Mouse (Mus musculus) kidney, embryonic 16.5 days (tissue): Measurements from ENCODE around the gene Kdm5b. TPM values are rescaled to one million over a fixed set of nuclear protein-coding genes. Genes with fewer than 3 reads are reported as not detected.

Source experiments
- ATAC-seq: fragments of 200-750 bp; cut with Nextera tagmentation; 2 replicates; pipeline ENCODE4 v1.8.0; 2017; ENCODE audit warnings: moderate TSS enrichment; ENCODE audit not compliant: low FRiP score, low TSS enrichment
- H3K27ac ChIP-seq: fragments of 300-500 bp; sonication (generic); 2 replicates; pipeline ENCODE4 v1.5.1; 2014; ENCODE audit warnings: low read length
- H3K27me3 ChIP-seq: fragments of 300-500 bp; sonication (generic); 2 replicates; pipeline ENCODE4 v1.6.1; 2014; ENCODE audit warnings: low read length, control low read depth, mixed read lengths; ENCODE audit not compliant: insufficient read depth
- H3K36me3 ChIP-seq: fragments of 300-500 bp; sonication (generic); 2 replicates; pipeline ENCODE4 v1.6.1; 2014; ENCODE audit warnings: low read length, control low read depth, mixed read lengths; ENCODE audit not compliant: insufficient read depth
- H3K4me1 ChIP-seq: fragments of 300-500 bp; sonication (generic); 2 replicates; pipeline ENCODE4 v1.6.1; 2014; ENCODE audit warnings: low read length, control low read depth, mixed read lengths; ENCODE audit not compliant: insufficient read depth
- H3K4me2 ChIP-seq: fragments of 300-500 bp; sonication (generic); replicated peaks from 2 replicates; pipeline ENCODE4 v1.6.1; 2014; ENCODE audit warnings: low read depth, low read length
- H3K4me3 ChIP-seq: fragments of 300-500 bp; sonication (generic); 2 replicates; pipeline ENCODE4 v1.5.1; 2014; ENCODE audit warnings: mild to moderate bottlenecking, low read length
- H3K9ac ChIP-seq: fragments of 300-500 bp; sonication (generic); replicated peaks from 2 replicates; pipeline ENCODE4 v1.6.1; 2014; ENCODE audit warnings: low read length
- H3K9me3 ChIP-seq: fragments of 300-500 bp; sonication (generic); 2 replicates; pipeline ENCODE4 v1.6.1; 2016; ENCODE audit warnings: low read length, control low read depth
- WGBS: fragments of 180-500 bp; shearing (Covaris S2); extraction: QIAGEN DNeasy Blood & Tissue Kit; methylation state at CpG from one replicate; pipeline ENCODE4 v1.1.7; 2014; 5-methylcytosine and 5-hydroxymethylcytosine counted together
- polyA plus RNA-seq: library from polyadenylated mRNA; unstranded; fragments of >200 nt; fragmentation: Nextera tagmentation; extraction: Ambion mirVana; gene quantifications from 2 replicates; pipeline ENCODE4 v1.2.1, GENCODE M21; 2015

The Kdm5b gene
- polyA plus RNA-seq, 1 experiment from 2014 or later, result 47.4 TPM

DNA sequence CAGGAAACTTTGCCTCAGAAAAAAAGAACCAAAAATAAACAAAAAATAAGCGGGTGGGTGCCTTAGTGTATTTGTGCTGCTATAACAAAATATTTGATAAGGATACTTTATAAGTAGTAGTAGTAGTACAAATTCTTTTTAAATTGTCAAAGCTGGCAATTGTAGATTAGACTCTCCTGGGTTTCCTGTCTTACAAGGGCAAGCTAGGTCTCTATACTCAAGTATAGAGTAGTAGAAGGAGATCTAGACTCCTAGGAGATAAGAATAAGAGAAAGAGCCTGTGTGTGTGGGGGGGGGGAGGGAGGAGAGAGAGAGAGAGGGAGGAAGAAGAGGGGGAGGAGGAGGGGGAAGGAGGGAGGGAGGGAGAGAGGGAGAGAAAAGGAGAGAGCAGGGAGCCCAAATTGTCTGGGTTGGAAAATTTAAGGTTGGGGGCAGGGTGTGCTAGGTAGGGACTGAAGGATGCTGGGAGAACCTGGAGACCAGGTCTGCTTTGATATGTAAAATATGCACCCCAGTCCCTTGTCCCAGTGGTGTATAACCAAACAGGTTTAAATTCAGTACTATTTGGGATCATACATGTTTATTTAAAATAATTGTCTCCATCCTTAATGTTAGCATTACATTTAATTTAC lies 13.4 kb downstream of the Kdm5b start:
- no peaks in the 10 kb centered on the region for H3K4me1 ChIP-seq
- H3K27ac ChIP-seq, result no peak overlapping the region
- H3K9ac ChIP-seq, result no peak overlapping the region
- H3K4me2 ChIP-seq, result no peak overlapping the region
- WGBS, result 59% methylated on average over 1 of the region's 1 CpGs
- no peak for ATAC-seq
- no peaks in the 10 kb centered on the region for H3K27me3 ChIP-seq
- no peaks in the 10 kb centered on the region for H3K36me3 ChIP-seq
- H3K4me3 ChIP-seq, result no peak overlapping the region
- no peaks in the 10 kb centered on the region for H3K9me3 ChIP-seq

DNA sequence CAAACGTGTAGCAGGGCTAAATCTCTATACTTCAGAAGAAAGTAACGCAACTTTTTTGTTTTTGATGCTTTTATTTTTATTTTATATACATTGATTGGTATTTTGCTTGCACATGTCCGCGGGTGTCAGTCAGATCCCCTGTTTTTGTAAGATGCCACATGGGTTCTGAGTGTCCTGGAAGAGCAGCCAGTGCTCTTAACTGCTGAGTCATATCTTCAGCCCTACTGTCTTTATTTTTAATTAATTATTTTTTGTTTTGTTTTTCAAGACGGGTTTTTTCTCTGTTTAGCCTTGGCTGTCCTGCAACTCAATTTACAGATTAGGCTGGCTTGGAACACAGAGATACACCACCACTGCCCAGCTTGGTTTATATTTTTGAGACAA lies 14.0 kb downstream of the Kdm5b start:
- H3K9me3 ChIP-seq, result no peaks in the 10 kb centered on the region
- no peak overlapping the region for H3K9ac ChIP-seq
- 67% methylated on average over 5 of the region's 5 CpGs for WGBS
- no peak overlapping the region for H3K27ac ChIP-seq
- no peak overlapping the region for H3K4me3 ChIP-seq
- H3K4me2 ChIP-seq, result no peak overlapping the region
- H3K36me3 ChIP-seq, result no peaks in the 10 kb centered on the region
- no peak for ATAC-seq
- H3K27me3 ChIP-seq, result no peaks in the 10 kb centered on the region
- no peaks in the 10 kb centered on the region for H3K4me1 ChIP-seq

DNA sequence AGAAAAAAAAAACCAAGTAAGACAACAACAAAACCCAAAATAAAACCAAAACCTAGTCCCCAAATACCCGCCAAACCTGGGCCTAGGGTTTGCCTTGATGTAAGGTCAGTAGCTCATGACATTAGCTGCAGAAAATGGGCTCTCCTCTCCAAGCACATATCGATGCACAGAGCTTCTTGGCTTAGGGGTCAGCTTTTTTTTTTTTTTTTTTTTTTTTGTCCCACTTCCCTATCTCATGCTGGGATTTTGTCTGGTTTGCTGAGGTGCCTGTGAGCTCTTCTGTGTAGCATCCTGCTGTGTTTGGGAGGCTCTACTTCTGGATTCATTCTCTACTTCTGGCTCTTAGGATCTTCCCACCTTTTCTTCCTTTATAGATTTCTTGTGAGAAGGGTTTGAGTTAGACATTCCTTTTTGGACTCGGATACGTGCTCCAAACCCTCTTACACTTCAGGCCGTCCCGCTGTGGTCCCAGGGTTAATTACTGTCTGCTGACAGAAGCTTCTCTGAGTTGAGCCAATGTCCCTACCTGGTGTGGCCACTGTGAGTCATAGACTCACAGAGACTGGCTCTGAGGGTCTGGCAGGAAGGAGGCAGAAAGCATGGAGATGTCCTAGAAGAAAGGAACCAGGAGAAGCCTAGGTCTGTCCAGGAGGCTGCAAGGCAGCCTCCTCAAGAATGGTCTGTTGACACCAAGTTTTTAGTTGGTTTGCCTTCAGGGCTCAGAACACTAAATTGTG lies 17.6 kb downstream of the Kdm5b start:
- Histone ChIP-seq H3K9ac (no peak overlapping the region), H3K4me2 (no peak overlapping the region), H3K27me3 (no peaks in the 10 kb centered on the region), H3K4me1 (no peaks in the 10 kb centered on the region), H3K9me3 (no peaks in the 10 kb centered on the region), H3K27ac (no peak overlapping the region), H3K4me3 (no peak overlapping the region), H3K36me3 (no peaks in the 10 kb centered on the region)
- 80% methylated on average over 6 of the region's 6 CpGs for WGBS
- no peak for ATAC-seq

DNA sequence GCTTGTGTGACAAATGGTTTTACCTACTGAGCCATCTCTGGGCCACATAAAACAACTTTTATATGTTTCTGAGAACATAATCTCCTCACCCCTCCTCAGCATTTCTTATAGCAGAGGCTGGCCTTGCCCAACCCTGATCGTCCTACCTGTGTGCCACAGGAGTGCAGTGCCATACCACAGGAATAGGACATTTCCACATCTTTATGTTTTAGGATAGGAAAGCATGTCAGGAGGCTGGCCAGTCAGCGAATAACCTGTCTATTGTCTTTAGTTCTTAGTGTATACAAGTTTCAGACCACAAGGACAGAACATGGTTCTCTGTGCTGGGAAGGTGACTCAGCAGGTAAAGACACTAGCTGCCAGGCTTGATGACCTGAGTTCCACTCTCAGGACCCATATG lies 20.8 kb downstream of the Kdm5b start:
- Histone ChIP-seq H3K4me2 (no peak overlapping the region), H3K9me3 (no peaks in the 10 kb centered on the region), H3K9ac (no peak overlapping the region), H3K27ac (no peak overlapping the region), H3K4me1 (peaks cover 9% of the 10 kb centered on the region), H3K4me3 (no peak overlapping the region), H3K36me3 (peaks cover 4% of the 10 kb centered on the region; the same call in 1 of the 2 replicates), H3K27me3 (no peaks in the 10 kb centered on the region)
- no peak for ATAC-seq
- 88% methylated on average over 2 of the region's 2 CpGs for WGBS

DNA sequence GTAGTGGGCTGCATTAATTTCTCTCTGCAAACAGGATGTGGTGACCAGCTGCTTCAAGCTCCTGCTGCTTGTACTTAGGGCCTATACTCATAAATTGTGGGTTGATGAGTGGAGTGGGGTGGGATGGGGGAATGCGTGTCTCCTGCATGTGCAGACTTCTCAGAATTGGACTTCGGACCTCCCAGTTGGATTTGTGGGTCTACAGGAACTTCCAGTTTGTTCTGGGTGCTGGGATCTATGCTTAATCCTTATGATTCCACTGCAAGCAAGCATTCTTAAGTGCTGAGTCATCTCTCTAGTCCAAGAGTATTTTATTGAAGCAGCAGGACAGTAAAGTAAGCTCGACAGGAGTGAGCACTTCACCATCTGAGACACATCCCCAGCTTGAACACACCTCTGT lies 23.6 kb downstream of the Kdm5b start:
- no peak for ATAC-seq
- H3K4me2 ChIP-seq, result no peak overlapping the region
- H3K27me3 ChIP-seq, result no peaks in the 10 kb centered on the region
- 53% methylated on average over 3 of the region's 3 CpGs for WGBS
- no peak overlapping the region for H3K4me3 ChIP-seq
- no peak overlapping the region for H3K27ac ChIP-seq
- H3K9me3 ChIP-seq, result no peaks in the 10 kb centered on the region
- H3K36me3 ChIP-seq, result peaks cover 12% of the 10 kb centered on the region; the same call in 1 of the 2 replicates
- H3K4me1 ChIP-seq, result peaks cover 9% of the 10 kb centered on the region
- no peak overlapping the region for H3K9ac ChIP-seq

DNA sequence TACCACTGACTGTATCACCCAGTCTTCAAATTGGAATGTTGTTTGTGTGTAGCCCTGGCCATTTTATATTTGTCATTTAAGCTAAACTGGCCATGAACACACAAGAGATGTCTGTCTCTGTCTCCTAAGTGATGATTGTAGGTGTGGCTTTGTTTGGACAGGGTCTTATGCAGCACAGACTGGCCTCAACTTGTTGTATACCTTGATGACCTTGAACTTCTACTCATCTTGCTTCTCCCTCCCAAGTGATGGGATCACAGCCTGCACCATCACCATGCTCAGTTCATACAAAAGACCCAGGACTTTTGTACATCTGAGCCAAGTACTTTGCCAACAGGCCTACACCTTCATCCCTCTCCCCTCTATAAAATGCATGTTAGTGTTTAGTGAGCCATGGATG lies 29.7 kb downstream of the Kdm5b start:
- Histone ChIP-seq H3K27ac (no peak overlapping the region), H3K4me1 (no peaks in the 10 kb centered on the region), H3K27me3 (no peaks in the 10 kb centered on the region), H3K9ac (no peak overlapping the region), H3K36me3 (peaks cover 22% of the 10 kb centered on the region), H3K4me2 (no peak overlapping the region), H3K4me3 (no peak overlapping the region), H3K9me3 (no peaks in the 10 kb centered on the region)
- no peak for ATAC-seq

DNA sequence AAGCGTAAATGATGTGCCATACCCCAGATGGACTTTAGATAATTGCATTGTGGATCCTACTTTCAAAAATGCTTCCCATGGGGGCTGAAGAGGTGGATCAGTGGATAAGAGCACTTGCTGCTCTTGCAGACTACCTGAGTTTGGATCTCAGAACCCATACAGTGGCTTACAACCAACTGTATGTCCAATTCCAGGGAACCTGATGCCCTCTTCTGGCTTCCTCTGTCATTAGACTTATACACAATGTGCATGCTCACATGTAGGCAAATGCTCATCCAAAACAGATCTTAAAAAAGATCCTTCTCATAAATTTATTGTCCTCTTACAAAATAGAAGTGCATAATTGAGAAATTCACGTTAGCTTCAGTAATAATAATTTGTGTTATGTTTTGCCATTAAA lies 31.8 kb downstream of the Kdm5b start:
- H3K4me3 ChIP-seq, result no peak overlapping the region
- H3K27me3 ChIP-seq, result no peaks in the 10 kb centered on the region
- 91% methylated on average over 2 of the region's 2 CpGs for WGBS
- no peak overlapping the region for H3K27ac ChIP-seq
- no peak overlapping the region for H3K9ac ChIP-seq
- H3K4me1 ChIP-seq, result no peaks in the 10 kb centered on the region
- H3K9me3 ChIP-seq, result no peaks in the 10 kb centered on the region
- ATAC-seq, result no peak
- H3K4me2 ChIP-seq, result no peak overlapping the region
- H3K36me3 ChIP-seq, result peaks cover 25% of the 10 kb centered on the region

DNA sequence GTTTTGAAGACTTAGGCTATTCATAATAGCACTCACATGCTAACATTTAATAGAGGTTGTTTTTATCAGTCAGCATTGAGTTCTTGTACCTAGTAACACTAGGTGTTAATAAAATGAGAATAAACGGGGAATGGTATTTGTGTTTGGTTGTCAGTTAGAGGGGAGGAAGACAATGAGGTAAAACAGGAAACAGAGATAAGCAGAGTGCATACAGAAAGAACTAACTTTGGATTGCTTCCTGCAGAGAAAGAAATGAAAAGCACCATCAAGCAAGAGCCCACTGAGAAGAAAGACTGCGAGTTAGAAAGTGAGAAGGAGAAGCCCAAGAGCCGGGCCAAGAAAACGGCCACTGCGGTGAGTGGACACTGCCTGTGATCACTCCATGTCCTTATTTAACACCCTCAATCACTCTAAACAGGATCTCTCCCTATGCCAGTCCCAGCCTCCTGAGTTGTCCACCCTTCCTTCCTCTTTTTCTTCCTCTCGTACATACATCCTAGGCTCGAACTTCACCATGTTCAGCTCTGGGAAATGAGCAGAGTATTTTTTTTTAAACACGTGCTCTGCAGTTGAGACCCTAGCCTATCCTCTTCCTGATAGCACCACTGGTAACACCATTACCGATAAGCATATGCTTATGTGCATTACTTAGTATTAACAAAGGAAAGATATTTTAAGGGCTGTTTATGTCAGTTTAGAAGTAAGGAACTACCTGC lies 37.5 kb downstream of the Kdm5b start:
- no peak for ATAC-seq
- Histone ChIP-seq H3K27ac (no peak overlapping the region), H3K4me1 (no peaks in the 10 kb centered on the region), H3K9ac (no peak overlapping the region), H3K4me2 (no peak overlapping the region), H3K9me3 (no peaks in the 10 kb centered on the region), H3K27me3 (no peaks in the 10 kb centered on the region), H3K4me3 (no peak overlapping the region), H3K36me3 (peaks cover 60% of the 10 kb centered on the region)
- 87% methylated on average over 9 of the region's 9 CpGs for WGBS

DNA sequence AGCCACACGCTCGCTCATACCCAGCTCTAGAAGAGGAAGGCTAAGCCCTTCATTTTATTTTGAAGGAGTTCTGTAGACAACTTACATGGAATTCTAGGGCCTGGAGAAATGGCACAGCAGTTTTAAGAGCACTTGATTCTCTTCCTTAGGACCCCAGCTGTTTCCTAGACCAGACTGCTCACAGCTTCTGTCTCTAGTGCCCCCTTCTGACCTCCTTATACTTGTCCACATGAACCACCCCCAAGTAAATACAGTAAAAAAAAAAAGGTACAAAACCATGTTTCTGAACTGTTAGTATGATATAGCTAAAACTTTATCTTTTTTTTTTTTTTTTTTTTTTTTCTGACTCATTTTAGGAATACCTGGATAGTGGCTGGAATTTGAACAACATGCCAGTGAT lies 44.1 kb downstream of the Kdm5b start:
- no peaks in the 10 kb centered on the region for H3K9me3 ChIP-seq
- no peak overlapping the region for H3K4me3 ChIP-seq
- H3K4me1 ChIP-seq, result no peaks in the 10 kb centered on the region
- H3K36me3 ChIP-seq, result peaks cover 55% of the 10 kb centered on the region
- H3K27me3 ChIP-seq, result no peaks in the 10 kb centered on the region
- no peak overlapping the region for H3K27ac ChIP-seq
- 98% methylated on average over 2 of the region's 2 CpGs for WGBS
- H3K9ac ChIP-seq, result no peak overlapping the region
- ATAC-seq, result no peak
- H3K4me2 ChIP-seq, result no peak overlapping the region

DNA sequence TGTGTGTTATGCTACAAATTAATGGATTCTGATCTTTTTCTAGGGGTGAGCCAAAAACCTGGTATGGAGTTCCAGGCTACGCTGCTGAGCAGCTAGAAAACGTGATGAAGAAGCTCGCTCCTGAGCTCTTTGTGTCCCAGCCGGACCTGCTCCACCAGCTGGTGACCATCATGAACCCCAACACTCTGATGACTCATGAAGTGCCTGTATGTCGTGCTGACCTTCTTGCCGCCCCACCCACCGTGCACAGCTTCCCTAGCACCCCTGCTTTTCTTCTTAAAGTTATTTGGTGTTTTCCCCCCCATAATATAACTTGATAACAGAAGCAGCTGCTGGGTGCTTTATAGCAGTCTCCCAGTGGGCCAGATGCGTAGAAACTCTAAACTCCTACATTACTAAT lies 45.7 kb downstream of the Kdm5b start:
- H3K9ac ChIP-seq, result no peak overlapping the region
- no peak overlapping the region for H3K27ac ChIP-seq
- H3K9me3 ChIP-seq, result no peaks in the 10 kb centered on the region
- no peak overlapping the region for H3K4me2 ChIP-seq
- ATAC-seq, result no peak
- H3K27me3 ChIP-seq, result no peaks in the 10 kb centered on the region
- 76% methylated on average over 8 of the region's 8 CpGs for WGBS
- peaks cover 52% of the 10 kb centered on the region for H3K36me3 ChIP-seq
- H3K4me3 ChIP-seq, result no peak overlapping the region
- no peaks in the 10 kb centered on the region for H3K4me1 ChIP-seq
